Mouse (Mus musculus) midbrain, embryonic 14.5 days (tissue): ENCODE measurements around the gene Kcnk16. TPM values are rescaled to one million over a fixed set of nuclear protein-coding genes. Genes with fewer than 3 reads are reported as not detected.
"Not testable (repeated sequence)": the region's sequence is repeated elsewhere in the genome, so short reads cannot be mapped to it uniquely, and the experiment has no call there.

ENCODE experiments used
- ATAC-seq: fragments of 200-750 bp; cut with Nextera tagmentation; 2 replicates; pipeline ENCODE4 v1.8.0; 2017; ENCODE audit warnings: moderate number of reproducible peaks, moderate library complexity; ENCODE audit not compliant: low FRiP score, low TSS enrichment
- DNase-seq: peaks from one replicate; pipeline ENCODE4 v3.0.0-alpha.2; 2015
- H3K27ac ChIP-seq: fragments of 300-500 bp; sonication (generic); replicated peaks from 2 replicates; pipeline ENCODE4 v1.5.1; 2014; ENCODE audit warnings: mild to moderate bottlenecking, low read depth, low read length, moderate library complexity
- H3K27me3 ChIP-seq: fragments of 300-500 bp; sonication (generic); 2 replicates; pipeline ENCODE4 v1.6.1; 2014; ENCODE audit warnings: low read length, control low read depth, mixed read lengths; ENCODE audit not compliant: control insufficient read depth, insufficient read depth
- H3K36me3 ChIP-seq: fragments of 300-500 bp; sonication (generic); 2 replicates; pipeline ENCODE4 v1.6.1; 2014; ENCODE audit warnings: low read length, control low read depth; ENCODE audit not compliant: control insufficient read depth, insufficient read depth
- H3K4me1 ChIP-seq: fragments of 300-500 bp; sonication (generic); 2 replicates; pipeline ENCODE4 v1.6.1; 2014; ENCODE audit warnings: mild to moderate bottlenecking, antibody characterized with exemption, low read length, control low read depth; ENCODE audit not compliant: control insufficient read depth, insufficient read depth
- H3K4me2 ChIP-seq: fragments of 300-500 bp; sonication (generic); 2 replicates; pipeline ENCODE4 v1.6.1; 2014; ENCODE audit warnings: mild to moderate bottlenecking, low read length, moderate library complexity
- H3K4me3 ChIP-seq: fragments of 300-500 bp; sonication (generic); replicated peaks from 2 replicates; pipeline ENCODE4 v1.5.1; 2014; ENCODE audit warnings: low read depth, low read length
- H3K9ac ChIP-seq: fragments of 300-500 bp; sonication (generic); replicated peaks from 2 replicates; pipeline ENCODE4 v1.6.1; 2014; ENCODE audit warnings: mild to moderate bottlenecking, low read length, moderate library complexity
- H3K9me3 ChIP-seq: fragments of 300-500 bp; sonication (generic); 2 replicates; pipeline ENCODE4 v1.6.1; 2016; ENCODE audit warnings: low read length, control low read depth, mixed read lengths; ENCODE audit not compliant: control insufficient read depth
- WGBS: fragments of 180-500 bp; shearing (Covaris S2); extraction: QIAGEN DNeasy Blood & Tissue Kit; methylation state at CpG from one replicate; pipeline ENCODE4 v1.1.7; 2014; 5-methylcytosine and 5-hydroxymethylcytosine counted together
- polyA plus RNA-seq: library from polyadenylated mRNA; unstranded; fragments of >200 nt; fragmentation: Nextera tagmentation; extraction: Ambion mirVana; gene quantifications from 2 replicates; pipeline ENCODE4 v1.2.1, GENCODE M21; 2014

Gene Kcnk16
- polyA plus RNA-seq = not detected in 2 replicates

DNA sequence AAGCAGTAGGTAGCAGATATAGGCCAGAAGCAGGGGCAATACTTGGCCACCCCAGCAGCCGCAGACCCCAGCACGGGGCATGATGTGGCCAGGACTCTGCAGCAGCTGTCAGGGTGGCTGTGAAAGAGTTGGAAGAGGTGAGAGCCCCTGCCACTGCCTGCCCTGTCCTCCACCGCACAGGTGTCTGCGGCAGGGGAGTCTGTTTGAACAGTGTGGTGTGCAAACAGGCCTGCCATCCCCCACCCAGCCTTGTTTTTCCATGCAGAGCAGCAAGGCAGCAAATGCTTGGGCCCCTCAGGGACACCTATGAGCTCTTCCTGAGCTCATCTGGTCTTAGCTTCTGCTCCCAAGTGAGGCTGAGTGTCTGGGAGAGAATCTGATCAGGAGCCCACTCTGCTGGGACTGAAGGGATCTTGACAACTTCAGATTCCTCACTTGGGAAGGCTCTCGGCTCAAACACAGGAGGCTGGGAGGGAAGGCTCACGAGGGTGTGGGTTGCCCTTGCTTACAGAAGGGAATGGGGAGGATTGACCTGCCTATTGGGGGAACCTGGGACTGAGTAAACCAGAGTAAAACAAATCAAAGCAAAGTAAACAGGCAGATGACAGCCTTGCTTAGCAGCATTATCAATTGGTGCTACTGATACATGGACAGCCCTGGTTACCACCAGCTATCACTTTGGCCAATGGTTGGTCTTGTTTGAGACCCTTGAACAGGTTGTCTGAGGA is at the start of gene Kcnk16:
Kcnk16 (minus strand) TSS at position 118 of the 728 bp plus-strand sequence.
- Histone ChIP-seq H3K9me3 (0 out of 2 replicates have a peak, but pooled peaks cover 3% of the 10 kb centered on the region), H3K4me2 (no peak within 1 kb of the TSS), H3K4me3 (no peak within 1 kb of the TSS), H3K27me3 (no peaks in the 10 kb centered on the region), H3K4me1 (no peaks in the 10 kb centered on the region), H3K27ac (no peak within 1 kb of the TSS), H3K36me3 (no peaks in the 10 kb centered on the region), H3K9ac (no peak within 1 kb of the TSS)
- ATAC-seq (no peak), DNase-seq (no peak)
- 72% methylated on average over 6 of the region's 6 CpGs for WGBS

DNA sequence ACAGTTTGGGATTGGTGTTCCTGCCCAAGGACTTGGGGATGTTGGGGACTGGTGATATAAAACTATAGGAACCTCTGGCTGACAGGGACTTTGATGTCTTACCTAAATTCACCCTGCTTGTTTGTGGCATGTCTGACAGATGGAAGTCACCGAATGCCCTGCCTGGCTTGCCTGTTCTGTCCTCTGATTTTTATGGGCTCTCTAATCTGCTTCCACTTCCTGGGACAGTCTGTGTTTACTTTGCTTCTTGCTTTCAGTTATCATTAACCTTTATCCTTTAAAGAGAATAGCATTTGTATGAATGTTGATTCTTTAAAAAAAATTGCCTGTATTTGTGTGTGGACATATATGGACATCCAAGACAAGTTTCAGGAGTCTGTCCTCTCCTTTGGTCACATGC is 46.1 kb upstream of the Kcnk16 start:
- no peaks in the 10 kb centered on the region for H3K27me3 ChIP-seq
- ATAC-seq (no peak), DNase-seq (no peak)
- no peaks in the 10 kb centered on the region for H3K4me1 ChIP-seq
- H3K9ac ChIP-seq = no peak overlapping the region
- H3K9me3 ChIP-seq = no peaks in the 10 kb centered on the region
- 86% methylated on average over 1 of the region's 1 CpGs for WGBS
- H3K4me3 ChIP-seq = no peak overlapping the region
- H3K4me2 ChIP-seq = no peak overlapping the region
- peaks cover 33% of the 10 kb centered on the region for H3K36me3 ChIP-seq
- H3K27ac ChIP-seq = no peak overlapping the region

DNA sequence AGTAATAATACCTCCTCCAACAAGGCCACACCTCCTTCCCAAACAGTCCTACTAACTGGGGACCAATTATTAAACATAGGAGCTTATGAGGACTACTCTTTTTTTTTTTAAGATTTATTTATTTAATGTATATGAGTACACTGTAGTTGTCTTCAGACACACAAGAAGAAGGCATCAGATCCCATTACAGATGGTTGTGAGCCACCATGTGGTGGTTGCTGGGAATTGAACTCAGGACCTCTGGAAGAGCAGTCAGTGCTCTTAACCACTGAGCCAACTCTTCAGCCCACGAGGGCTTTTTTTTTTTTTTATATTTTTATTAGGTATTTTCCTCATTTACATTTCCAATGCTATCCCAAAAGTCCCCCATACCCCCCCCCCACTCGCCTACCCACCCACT is 36.1 kb upstream of the Kcnk16 start:
- ATAC-seq, H3K27me3 ChIP-seq, H3K27ac ChIP-seq, H3K9ac ChIP-seq, DNase-seq, H3K9me3 ChIP-seq, H3K4me2 ChIP-seq, H3K4me1 ChIP-seq, H3K4me3 ChIP-seq: not testable (repeated sequence)
- WGBS = 75% methylated on average over 2 of the region's 2 CpGs
- H3K36me3 ChIP-seq = peaks cover 19% of the 10 kb centered on the region

DNA sequence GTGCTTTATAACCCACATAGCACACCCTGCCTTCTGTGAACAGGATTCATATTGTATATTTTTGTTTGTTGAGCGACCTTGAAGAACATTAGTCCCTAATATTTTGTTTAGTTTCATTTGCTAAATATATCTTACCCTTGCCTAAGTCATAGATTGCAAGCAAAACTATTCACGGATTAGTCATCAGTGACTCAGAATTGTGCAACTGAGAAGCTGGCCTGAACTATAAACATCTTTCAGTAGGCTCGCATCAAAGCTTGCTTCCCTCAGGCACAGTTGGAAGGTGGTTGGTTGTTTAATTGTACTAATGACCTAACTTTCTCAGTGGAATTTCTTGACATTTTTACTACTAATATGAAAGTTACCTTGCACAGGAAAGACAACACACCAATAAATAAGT is 29.1 kb upstream of the Kcnk16 start:
- H3K4me1 ChIP-seq = peaks cover 7% of the 10 kb centered on the region
- 91% methylated on average over 3 of the region's 3 CpGs for WGBS
- no peak overlapping the region for H3K4me2 ChIP-seq
- H3K36me3 ChIP-seq = no peaks in the 10 kb centered on the region
- no peak overlapping the region for H3K27ac ChIP-seq
- H3K9me3 ChIP-seq = no peaks in the 10 kb centered on the region
- ATAC-seq = no peak
- H3K4me3 ChIP-seq = no peak overlapping the region
- H3K27me3 ChIP-seq = no peaks in the 10 kb centered on the region
- no peak for DNase-seq
- H3K9ac ChIP-seq = no peak overlapping the region

DNA sequence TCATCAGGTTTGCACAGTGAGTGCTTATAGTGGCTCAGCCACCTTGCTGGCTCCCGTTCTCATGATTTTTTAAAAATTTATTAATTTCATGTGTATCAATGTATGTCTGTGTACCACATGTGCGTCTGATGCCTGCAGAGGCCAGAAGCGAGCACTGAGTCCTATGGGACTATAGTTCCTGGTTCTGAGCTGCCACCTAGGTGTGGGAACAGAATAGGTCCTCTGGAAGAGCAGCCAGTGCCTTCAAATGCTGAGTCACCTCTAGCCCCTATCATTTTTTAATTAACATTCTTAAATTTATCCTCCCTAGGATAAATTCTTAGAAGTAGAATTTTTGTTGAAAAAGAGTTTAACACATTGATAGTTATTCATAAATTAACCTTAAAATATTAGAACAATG is 28.6 kb upstream of the Kcnk16 start:
- no peaks in the 10 kb centered on the region for H3K9me3 ChIP-seq
- peaks cover 7% of the 10 kb centered on the region for H3K4me1 ChIP-seq
- H3K4me3 ChIP-seq = no peak overlapping the region
- no peak overlapping the region for H3K9ac ChIP-seq
- H3K27me3 ChIP-seq = no peaks in the 10 kb centered on the region
- DNase-seq (no peak), ATAC-seq (no peak)
- H3K27ac ChIP-seq = no peak overlapping the region
- H3K4me2 ChIP-seq = no peak overlapping the region
- WGBS = 85% methylated on average over 3 of the region's 3 CpGs
- no peaks in the 10 kb centered on the region for H3K36me3 ChIP-seq

DNA sequence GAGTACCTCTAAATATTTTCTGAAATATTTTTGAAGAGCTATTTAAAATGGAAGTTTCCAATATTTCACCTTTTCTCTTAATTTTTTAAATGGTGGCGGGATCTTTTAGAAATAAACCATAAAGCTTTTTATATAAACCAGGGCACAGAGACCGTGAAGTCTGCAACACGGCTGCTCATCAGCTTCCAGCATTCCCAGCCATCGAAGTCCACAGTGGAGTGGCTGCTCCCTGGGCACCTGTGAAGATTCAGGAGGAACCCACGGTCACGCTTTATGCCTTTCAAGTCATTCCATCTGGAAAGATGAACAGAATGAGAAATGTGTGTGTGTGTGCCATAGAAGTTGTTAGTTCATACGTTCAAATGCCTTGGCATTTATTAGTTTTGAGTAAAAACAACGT is 25.9 kb upstream of the Kcnk16 start:
- no peaks in the 10 kb centered on the region for H3K27me3 ChIP-seq
- WGBS = 52% methylated on average over 8 of the region's 8 CpGs
- H3K27ac ChIP-seq = no peak overlapping the region
- peak overlapping the region; percentile 50 for H3K4me3 ChIP-seq
- no peaks in the 10 kb centered on the region for H3K36me3 ChIP-seq
- H3K4me1 ChIP-seq = peaks cover 7% of the 10 kb centered on the region
- DNase-seq = no peak
- H3K9me3 ChIP-seq = no peaks in the 10 kb centered on the region
- H3K4me2 ChIP-seq = peak overlapping the region; percentile 57
- no peak for ATAC-seq
- peak overlapping the region; percentile 39; the same call in 1 of the 2 replicates for H3K9ac ChIP-seq

GRCm38 (mm10) chr14:20294117-20294892 is 25.3 kb upstream of the Kcnk16 start, which contains the start of gene Nudt13:
TSS of gene Nudt13 (plus strand) at chr14:20294697.
- peak within 1 kb of the TSS; percentile 39 for H3K9ac ChIP-seq

GRCm38 (mm10) chr14:20291391-20291790 is 22.4 kb upstream of the Kcnk16 start:
- WGBS = 51% methylated on average over 4 of the region's 4 CpGs
- H3K9ac ChIP-seq = no peak overlapping the region
- no peaks in the 10 kb centered on the region for H3K27me3 ChIP-seq
- H3K4me1 ChIP-seq = peaks cover 7% of the 10 kb centered on the region
- H3K4me2 ChIP-seq = no peak overlapping the region
- no peak overlapping the region for H3K27ac ChIP-seq
- no peak for ATAC-seq
- no peaks in the 10 kb centered on the region for H3K9me3 ChIP-seq
- DNase-seq = no peak
- H3K36me3 ChIP-seq = no peaks in the 10 kb centered on the region
- no peak overlapping the region for H3K4me3 ChIP-seq

More at GRCm38 (mm10) chr14:20294117-20294892, 25.3 kb upstream of the Kcnk16 start, which contains the start of gene Nudt13:
- Histone ChIP-seq H3K4me1 (peaks cover 7% of the 10 kb centered on the region), H3K4me2 (peak within 1 kb of the TSS; percentile 57), H3K36me3 (no peaks in the 10 kb centered on the region), H3K27me3 (no peaks in the 10 kb centered on the region), H3K27ac (no peak within 1 kb of the TSS), H3K4me3 (peak within 1 kb of the TSS; percentile 50), H3K9me3 (no peaks in the 10 kb centered on the region)
- WGBS = 24% methylated on average over 14 of the region's 14 CpGs
- DNase-seq (peak; percentile 97), ATAC-seq (peak; percentile 94)
